Mouse (Mus musculus): ENCODE data around the gene Vmn1r188. TPM values are rescaled to one million over a fixed set of nuclear protein-coding genes. Genes with fewer than 3 reads are reported as not detected.
"Not testable (repeated sequence)": the region's sequence is repeated elsewhere in the genome, so short reads cannot be mapped to it uniquely, and the experiment has no call there.

Vmn1r188 gene
- polyA plus RNA-seq (2016; fragmentation: Nextera tagmentation; extraction: Ambion mirVana) = not detected in 2 replicates

GRCm38 (mm10) chr13:22084140-22084539, at the start of gene Vmn1r188:
Vmn1r188 (plus strand) TSS chr13:22084440.
- H3K4me1 ChIP-seq; H3K27me3 ChIP-seq (ENCODE audit: poor library complexity, severe bottlenecking); H3K36me3 ChIP-seq (replicated peaks); DNase-seq (ENCODE audit: extremely low spot score, low spot score); H3K27ac ChIP-seq; H3K9me3 ChIP-seq; H3K4me3 ChIP-seq: not testable (repeated sequence)
- 93% methylated on average over 1 of the region's 1 CpGs for WGBS

GRCm38 (mm10) chr13:22034443-22035266, 49.6 kb upstream of the Vmn1r188 start:
- DNase-seq (ENCODE audit: extremely low spot score, low spot score) = peak; percentile 50
- Histone ChIP-seq H3K4me3 (peak overlapping the region; percentile 58), H3K27me3 (ENCODE audit: poor library complexity, severe bottlenecking) (no peaks in the 10 kb centered on the region), H3K9me3 (no peaks in the 10 kb centered on the region), H3K27ac (peak overlapping the region; percentile 96), H3K4me1 (peaks cover 39% of the 10 kb centered on the region), H3K36me3 (replicated peaks) (no peaks in the 10 kb centered on the region)
- under 1% methylated on average over 14 of the region's 14 CpGs for WGBS

- Histone ChIP-seq H3K4me3 (peak within 1 kb of the TSS; percentile 58), H3K4me1 (peaks cover 47% of the 10 kb centered on the region), H3K27ac (peak within 1 kb of the TSS; percentile 96)
- peak; percentile 88 for DNase-seq (ENCODE audit: extremely low spot score, low spot score)
- WGBS = 0% methylated on average over 29 of the region's 69 CpGs
- H3K27me3 ChIP-seq (ENCODE audit: poor library complexity, severe bottlenecking); H3K9me3 ChIP-seq; H3K36me3 ChIP-seq (replicated peaks): not testable (repeated sequence)
Measured at GRCm38 (mm10) chr13:22035267-22036148, 48.7 kb upstream of the Vmn1r188 start, which contains the start of the genes Hist1h2ah and Hist1h2bk. Hist1h2ah (minus strand) TSS chr13:22035568. Hist1h2bk (plus strand) TSS chr13:22035870.

- H3K27ac ChIP-seq = peak overlapping the region; percentile 96
- no peaks in the 10 kb centered on the region for H3K27me3 ChIP-seq (ENCODE audit: poor library complexity, severe bottlenecking)
- peak overlapping the region; percentile 55 for H3K4me3 ChIP-seq
- no peaks in the 10 kb centered on the region for H3K36me3 ChIP-seq (replicated peaks)
- DNase-seq (ENCODE audit: extremely low spot score, low spot score) = peak; percentile 67
- H3K9me3 ChIP-seq = no peaks in the 10 kb centered on the region
- 2% methylated on average over 23 of the region's 23 CpGs for WGBS
- peaks cover 50% of the 10 kb centered on the region for H3K4me1 ChIP-seq
Measured at GRCm38 (mm10) chr13:22036149-22036956, 47.9 kb upstream of the Vmn1r188 start.

GRCm38 (mm10) chr13:22036986-22037385, 47.3 kb upstream of the Vmn1r188 start:
- peaks cover 56% of the 10 kb centered on the region for H3K4me1 ChIP-seq
- peak overlapping the region; percentile 96 for H3K27ac ChIP-seq
- H3K4me3 ChIP-seq = peak overlapping the region; percentile 55
- H3K27me3 ChIP-seq (ENCODE audit: poor library complexity, severe bottlenecking) = no peaks in the 10 kb centered on the region
- H3K36me3 ChIP-seq (replicated peaks) = no peaks in the 10 kb centered on the region
- no peaks in the 10 kb centered on the region for H3K9me3 ChIP-seq
- DNase-seq (ENCODE audit: extremely low spot score, low spot score) = peak; percentile 27
- 63% methylated on average over 3 of the region's 3 CpGs for WGBS

- Histone ChIP-seq H3K4me3 (peak overlapping the region; percentile 55), H3K27ac (peak overlapping the region; percentile 96), H3K36me3 (replicated peaks) (no peaks in the 10 kb centered on the region), H3K9me3 (no peaks in the 10 kb centered on the region), H3K4me1 (peaks cover 57% of the 10 kb centered on the region), H3K27me3 (ENCODE audit: poor library complexity, severe bottlenecking) (no peaks in the 10 kb centered on the region)
- no peak for DNase-seq (ENCODE audit: extremely low spot score, low spot score)
- 84% methylated on average over 2 of the region's 2 CpGs for WGBS
Measured at GRCm38 (mm10) chr13:22037415-22037814, 46.8 kb upstream of the Vmn1r188 start.

- Histone ChIP-seq H3K4me1 (peaks cover 46% of the 10 kb centered on the region), H3K27me3 (ENCODE audit: poor library complexity, severe bottlenecking) (no peaks in the 10 kb centered on the region), H3K27ac (peak overlapping the region; percentile 96), H3K4me3 (peak overlapping the region; percentile 60), H3K9me3 (no peaks in the 10 kb centered on the region), H3K36me3 (replicated peaks) (no peaks in the 10 kb centered on the region)
- DNase-seq (ENCODE audit: extremely low spot score, low spot score) = no peak
- WGBS = 73% methylated on average over 5 of the region's 5 CpGs
Measured at GRCm38 (mm10) chr13:22039364-22039763, 44.9 kb upstream of the Vmn1r188 start.

GRCm38 (mm10) chr13:22039951-22040463, 44.2 kb upstream of the Vmn1r188 start:
- H3K9me3 ChIP-seq = no peaks in the 10 kb centered on the region
- WGBS = 8% methylated on average over 2 of the region's 2 CpGs
- no peak for DNase-seq (ENCODE audit: extremely low spot score, low spot score)
- H3K4me1 ChIP-seq = peaks cover 50% of the 10 kb centered on the region
- no peaks in the 10 kb centered on the region for H3K27me3 ChIP-seq (ENCODE audit: poor library complexity, severe bottlenecking)
- no peaks in the 10 kb centered on the region for H3K36me3 ChIP-seq (replicated peaks)
- H3K27ac ChIP-seq = peak overlapping the region; percentile 96
- H3K4me3 ChIP-seq = peak overlapping the region; percentile 60

- under 1% methylated on average over 23 of the region's 24 CpGs for WGBS
- H3K9me3 ChIP-seq = no peaks in the 10 kb centered on the region
- peaks cover 54% of the 10 kb centered on the region for H3K4me1 ChIP-seq
- DNase-seq (ENCODE audit: extremely low spot score, low spot score) = peak; percentile 68
- no peaks in the 10 kb centered on the region for H3K36me3 ChIP-seq (replicated peaks)
- no peaks in the 10 kb centered on the region for H3K27me3 ChIP-seq (ENCODE audit: poor library complexity, severe bottlenecking)
- peak overlapping the region; percentile 60 for H3K4me3 ChIP-seq
- peak overlapping the region; percentile 96 for H3K27ac ChIP-seq
Measured at GRCm38 (mm10) chr13:22040464-22041141, 43.6 kb upstream of the Vmn1r188 start.

- peaks cover 54% of the 10 kb centered on the region for H3K4me1 ChIP-seq
- not testable (repeated sequence) for H3K27me3 ChIP-seq (ENCODE audit: poor library complexity, severe bottlenecking); H3K36me3 ChIP-seq (replicated peaks); H3K9me3 ChIP-seq
- H3K4me3 ChIP-seq = peak within 1 kb of the TSS; percentile 60
- under 1% methylated on average over 26 of the region's 27 CpGs for WGBS
- H3K27ac ChIP-seq = peak within 1 kb of the TSS; percentile 96
- DNase-seq (ENCODE audit: extremely low spot score, low spot score) = peak; percentile 94
Measured at GRCm38 (mm10) chr13:22041142-22041536, 43.1 kb upstream of the Vmn1r188 start, which contains the start of gene Hist1h4i. Hist1h4i (minus strand) TSS chr13:22041362.

GRCm38 (mm10) chr13:22041651-22042567, 42.3 kb upstream of the Vmn1r188 start:
- DNase-seq (ENCODE audit: extremely low spot score, low spot score) = peak; percentile 37

More at GRCm38 (mm10) chr13:22041651-22042567, 42.3 kb upstream of the Vmn1r188 start:
- Histone ChIP-seq H3K4me3 (peak overlapping the region; percentile 60), H3K4me1 (peaks cover 46% of the 10 kb centered on the region), H3K9me3 (no peaks in the 10 kb centered on the region), H3K36me3 (replicated peaks) (no peaks in the 10 kb centered on the region), H3K27me3 (ENCODE audit: poor library complexity, severe bottlenecking) (no peaks in the 10 kb centered on the region), H3K27ac (peak overlapping the region; percentile 96)
- WGBS = 3% methylated on average over 13 of the region's 13 CpGs
